In genomic region chr14:24960082-24960482, GRCm38 (mm10) we compare ENCODE assay signal across 9 mouse cellular contexts.
DNase-seq lines count a peak whose midpoint lies in the region; ATAC-seq and TF ChIP-seq lines count a peak whose summit lies in the region.
"Had no signal": no experiment of that assay in that cellular context is flagged by ENCODE, and none has a peak within 500 bp of the region (broad histone marks: within the 10 kb centered on the region; RNA-seq: fewer than 3 reads in every experiment).

No protein-coding gene starts in this region.

- no peak overlapping the region for H3K4me3 ChIP-seq in lung, adult 2 months (replicated peaks; ENCODE audit: extremely low read depth, low read depth, low read length)
- no peak overlapping the region for H3K4me3 ChIP-seq in neural tube, embryonic 15.5 days (replicated peaks)
- no peak overlapping the region for H3K4me3 ChIP-seq in intestine, postnatal 0 days (ENCODE audit: low read depth, low read length)
- H3K4me3 ChIP-seq: lung, embryonic 15.5 days had no signal

- DNase-seq in lung, adult 18-20 months = peak; percentile 4 to 8
- no peak for DNase-seq in lung, adult 2 months
- DNase-seq in cerebellum, postnatal 25 days = peak; percentile 94 to 95
- DNase-seq in gastrocnemius, postnatal 36 days = peak; percentile 61 to 64
- peak; percentile 74 for DNase-seq in layer of hippocampus, adult 9-11 months

- H3K9me3 ChIP-seq in neural tube, embryonic 15.5 days (replicated peaks) = no peaks in the 10 kb centered on the region
- H3K9me3 ChIP-seq in intestine, postnatal 0 days (ENCODE audit: control insufficient read depth) = no peaks in the 10 kb centered on the region
- H3K9me3 ChIP-seq: lung, embryonic 15.5 days had no signal

- no peak overlapping the region for H3K4me2 ChIP-seq in neural tube, embryonic 15.5 days
- no peak overlapping the region for H3K4me2 ChIP-seq in intestine, postnatal 0 days (replicated peaks; ENCODE audit: low read depth)
- H3K4me2 ChIP-seq: lung, embryonic 15.5 days had no signal

- H3K4me1 ChIP-seq in lung, adult 2 months (ENCODE audit: control insufficient read depth, insufficient read depth, low read length) = no peaks in the 10 kb centered on the region
- peaks cover 13% of the 10 kb centered on the region for H3K4me1 ChIP-seq in neural tube, embryonic 15.5 days
- no peaks in the 10 kb centered on the region for H3K4me1 ChIP-seq in intestine, postnatal 0 days (replicated peaks; ENCODE audit: control insufficient read depth, insufficient read depth, low read length)
- H3K4me1 ChIP-seq: lung, embryonic 15.5 days had no signal

- no peaks in the 10 kb centered on the region for H3K36me3 ChIP-seq in neural tube, embryonic 15.5 days
- H3K36me3 ChIP-seq in intestine, postnatal 0 days (ENCODE audit: control insufficient read depth, insufficient read depth) = no peaks in the 10 kb centered on the region
- H3K36me3 ChIP-seq: lung, embryonic 15.5 days had no signal

- H3K27me3 ChIP-seq in neural tube, embryonic 15.5 days (replicated peaks) = no peaks in the 10 kb centered on the region
- H3K27me3 ChIP-seq in intestine, postnatal 0 days (replicated peaks; ENCODE audit: control insufficient read depth, insufficient read depth, low read length) = no peaks in the 10 kb centered on the region
- H3K27me3 ChIP-seq: lung, embryonic 15.5 days had no signal

- 49% methylated on average over 5 of the region's 5 CpGs for WGBS in lung, adult 2 months
- WGBS in neural tube, embryonic 15.5 days = 31% methylated on average over 5 of the region's 5 CpGs
- 62% methylated on average over 5 of the region's 5 CpGs for WGBS in intestine, postnatal 0 days

- peak overlapping the region; percentile 20; the same call in 1 of the 2 replicates for H3K27ac ChIP-seq in neural tube, embryonic 15.5 days (replicated peaks)
- no peak overlapping the region for H3K27ac ChIP-seq in intestine, postnatal 0 days (ENCODE audit: low read depth, low read length)
- H3K27ac ChIP-seq: lung, embryonic 15.5 days had no signal

- intact Hi-C loops in gastrocnemius, postnatal 36 days (cut with DNase I) = no loop called here

- TF ChIP-seq POLR2A in lung, adult 2 months (IDR thresholded peaks at IDR 0.05; ENCODE audit: borderline replicate concordance, extremely low read depth, low read depth, low read length) = no peak

- no peak for TF ChIP-seq CTCF in lung, adult 2 months (IDR thresholded peaks at IDR 0.05; ENCODE audit: insufficient read depth, low read length)
- no peak for TF ChIP-seq CTCF in intestine, postnatal 0 days (IDR thresholded peaks at IDR 0.05; ENCODE audit: low read depth)

- peak; percentile 66; the same call in 1 of the 2 replicates for ATAC-seq in neural tube, embryonic 15.5 days (ENCODE audit: low FRiP score)
- no peak for ATAC-seq in intestine, postnatal 0 days
- ATAC-seq in activated CD4-positive, CD25-positive, alpha-beta regulatory T cell, adult 4 months = no peak

- no peak overlapping the region for H3K9ac ChIP-seq in neural tube, embryonic 15.5 days (replicated peaks)
- no peak overlapping the region for H3K9ac ChIP-seq in intestine, postnatal 0 days (ENCODE audit: low read depth, low read length)
- H3K9ac ChIP-seq: lung, embryonic 15.5 days had no signal
